Mouse (Mus musculus) bone marrow, adult 2 months (tissue): ENCODE data around the gene Fgfr2. TPM values are rescaled to one million over a fixed set of nuclear protein-coding genes. Genes with fewer than 3 reads are reported as not detected.

Experiments
- H3K27ac ChIP-seq: fragments of 200-500 bp; 2 replicates; pipeline ENCODE4 v1.5.1; 2012; ENCODE audit warnings: low read depth, mild to moderate bottlenecking, control low read depth, inconsistent platforms, low read length; ENCODE audit not compliant: control insufficient read depth, poor library complexity, insufficient read depth
- H3K4me1 ChIP-seq: fragments of 200-500 bp; 2 replicates; pipeline ENCODE4 v1.6.1; 2011; ENCODE audit warnings: low read length; ENCODE audit not compliant: control insufficient read depth, insufficient read depth
- H3K4me3 ChIP-seq: fragments of 200-500 bp; replicated peaks from 2 replicates; pipeline ENCODE3; 2011; ENCODE audit warnings: mild to moderate bottlenecking, low read depth, low read length, control low read depth; ENCODE audit not compliant: control insufficient read depth
- CTCF ChIP-seq: fragments of 200-500 bp; IDR thresholded peaks from 2 replicates; pipeline ENCODE4 v1.5.1; 2011; ENCODE audit warnings: low read length, control low read depth; ENCODE audit not compliant: control insufficient read depth, insufficient read depth
- POLR2A ChIP-seq: fragments of 200-500 bp; IDR thresholded peaks from 2 replicates; pipeline ENCODE4 v1.6.1; 2011; ENCODE audit warnings: low read depth, mild to moderate bottlenecking, control low read depth, low read length, borderline replicate concordance; ENCODE audit not compliant: control insufficient read depth
- WGBS: fragments of 180-500 bp; shearing (Covaris S2); methylation state at CpG from one replicate; pipeline ENCODE4 v1.1.7; 2018; 5-methylcytosine and 5-hydroxymethylcytosine counted together
- polyA plus RNA-seq: library from polyadenylated mRNA; stranded (reverse); fragments of >200 nt; gene quantifications from 2 replicates; pipeline ENCODE4 v1.2.4, GENCODE M21; 2011; ENCODE audit warnings: low replicate concordance; ENCODE audit not compliant: missing spikeins, insufficient read depth, insufficient read length

The Fgfr2 gene
- polyA plus RNA-seq, 1 experiment, result 8.2 TPM

DNA sequence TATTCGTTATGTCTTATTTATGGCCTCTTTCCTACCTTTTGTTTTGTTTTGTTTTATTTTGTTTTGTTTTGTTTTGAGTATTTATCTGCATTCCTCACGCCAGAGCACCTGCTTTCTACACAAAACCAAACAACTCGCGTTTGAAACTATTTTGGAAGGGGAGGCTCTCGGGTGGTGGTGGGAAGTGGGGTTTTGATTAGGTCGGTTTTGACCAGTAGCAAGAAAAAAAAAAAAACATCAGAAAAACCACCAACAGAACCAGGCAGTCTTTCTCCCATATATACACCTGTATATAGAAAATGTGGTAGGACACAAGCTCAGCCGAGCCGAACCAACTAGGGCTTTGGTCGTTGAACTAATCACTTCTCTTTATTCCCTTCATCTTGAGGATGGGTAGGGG is 1567.0 kb downstream of the Fgfr2 start:
- Histone ChIP-seq H3K4me1 (no peaks in the 10 kb centered on the region), H3K4me3 (no peak overlapping the region), H3K27ac (no peak overlapping the region)
- 3% methylated on average over 9 of the region's 9 CpGs for WGBS
- TF ChIP-seq POLR2A (no peak), CTCF (no peak)

DNA sequence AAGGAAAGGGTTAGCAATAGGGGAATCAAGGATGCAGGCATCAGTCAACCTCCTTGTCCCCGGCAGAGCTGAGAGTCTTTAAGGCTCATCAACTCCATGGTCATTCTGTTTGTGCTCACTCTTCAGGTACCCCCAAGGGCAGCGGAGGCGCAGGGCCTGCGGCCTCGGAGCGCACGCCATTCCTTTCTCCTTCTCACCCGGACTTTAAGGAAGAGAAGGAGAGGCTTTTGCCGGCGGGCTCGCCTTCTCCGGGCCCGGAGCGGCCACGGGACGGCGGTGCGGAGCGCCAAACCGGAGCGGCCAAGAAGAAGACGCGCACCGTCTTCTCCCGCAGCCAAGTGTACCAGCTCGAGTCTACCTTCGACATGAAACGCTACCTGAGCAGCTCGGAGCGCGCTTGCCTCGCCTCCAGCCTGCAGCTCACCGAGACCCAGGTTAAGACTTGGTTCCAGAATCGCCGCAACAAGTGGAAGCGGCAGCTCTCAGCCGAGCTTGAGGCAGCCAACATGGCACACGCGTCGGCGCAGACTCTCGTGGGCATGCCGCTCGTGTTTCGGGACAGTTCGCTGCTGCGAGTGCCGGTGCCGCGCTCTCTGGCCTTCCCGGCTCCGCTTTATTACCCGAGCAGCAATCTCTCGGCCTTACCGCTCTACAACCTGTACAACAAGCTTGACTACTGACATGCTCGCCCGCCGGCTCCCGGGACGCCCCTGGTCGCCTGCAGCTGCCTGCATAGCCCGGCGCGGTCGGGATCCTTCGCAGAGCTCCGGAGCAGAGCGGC is 1567.7 kb downstream of the Fgfr2 start:
- TF ChIP-seq CTCF (no peak), POLR2A (no peak)
- Histone ChIP-seq H3K4me1 (no peaks in the 10 kb centered on the region), H3K4me3 (no peak overlapping the region), H3K27ac (no peak overlapping the region)
- 2% methylated on average over 68 of the region's 68 CpGs for WGBS

DNA sequence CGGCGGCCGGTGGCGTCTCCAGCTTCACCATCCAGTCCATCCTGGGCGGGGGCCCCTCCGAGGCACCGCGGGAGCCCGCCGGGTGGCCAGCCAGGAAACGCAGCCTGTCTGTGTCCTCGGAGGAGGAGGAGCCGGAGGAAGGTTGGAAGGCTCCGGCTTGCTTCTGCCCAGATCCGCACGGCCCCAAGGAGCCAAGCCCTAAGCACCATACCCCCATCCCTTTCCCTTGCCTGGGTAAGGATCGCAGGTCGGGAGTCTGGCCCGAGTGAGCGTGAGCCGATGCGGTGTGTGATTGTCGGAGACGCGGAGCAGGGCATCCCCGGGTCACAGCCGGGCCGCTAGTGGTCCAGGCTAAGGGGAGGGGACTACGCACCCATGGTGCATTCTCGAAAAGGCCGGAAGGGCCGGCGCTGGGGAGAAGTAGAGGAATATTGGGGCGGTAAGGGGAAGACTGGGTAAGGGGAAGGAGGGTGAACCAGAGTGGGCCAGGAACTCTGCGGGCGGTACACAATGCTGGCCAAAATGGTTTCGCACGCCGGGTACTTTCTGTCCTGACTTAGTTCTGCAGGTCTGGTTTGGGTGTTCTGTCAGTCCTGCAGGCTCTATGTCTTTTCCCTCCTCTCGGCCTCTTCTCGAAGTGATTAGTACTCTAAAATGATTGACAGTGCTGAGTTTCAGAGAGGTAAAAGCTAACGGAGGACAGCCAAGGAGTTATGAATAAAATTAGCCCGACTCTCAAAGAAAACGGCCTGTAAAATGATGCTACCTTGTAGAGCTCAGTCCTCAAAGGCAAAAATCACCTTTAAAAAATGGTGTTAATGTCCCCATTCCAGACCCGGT is 1568.6 kb downstream of the Fgfr2 start:
- H3K4me3 ChIP-seq, result peak overlapping the region; percentile 13
- WGBS, result 2% methylated on average over 45 of the region's 45 CpGs
- TF ChIP-seq CTCF (no peak), POLR2A (no peak)
- H3K4me1 ChIP-seq, result no peaks in the 10 kb centered on the region
- no peak overlapping the region for H3K27ac ChIP-seq

DNA sequence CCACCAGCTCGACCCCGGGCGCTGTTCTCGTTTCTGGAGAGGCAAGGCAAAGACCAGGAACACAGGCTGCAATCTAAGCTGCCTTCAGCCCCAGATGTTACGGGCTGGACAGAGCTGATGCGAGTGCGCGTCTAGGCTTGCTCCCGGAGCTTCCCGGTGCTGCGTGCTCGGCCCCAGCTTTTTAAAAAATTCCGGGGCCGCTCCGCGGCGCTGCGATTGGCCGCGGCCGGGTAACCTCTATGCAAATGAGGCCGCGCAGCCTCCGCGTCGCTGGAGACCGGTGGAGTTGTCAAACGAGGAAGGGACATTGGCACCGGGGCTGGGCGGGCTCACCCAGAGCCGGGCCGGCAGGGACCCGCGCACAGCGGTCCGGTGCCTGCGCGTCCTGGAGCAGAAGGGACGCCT is 1569.4 kb downstream of the Fgfr2 start:
- Histone ChIP-seq H3K27ac (no peak overlapping the region), H3K4me3 (no peak overlapping the region), H3K4me1 (no peaks in the 10 kb centered on the region)
- TF ChIP-seq CTCF (no peak), POLR2A (no peak)
- under 1% methylated on average over 38 of the region's 39 CpGs for WGBS

DNA sequence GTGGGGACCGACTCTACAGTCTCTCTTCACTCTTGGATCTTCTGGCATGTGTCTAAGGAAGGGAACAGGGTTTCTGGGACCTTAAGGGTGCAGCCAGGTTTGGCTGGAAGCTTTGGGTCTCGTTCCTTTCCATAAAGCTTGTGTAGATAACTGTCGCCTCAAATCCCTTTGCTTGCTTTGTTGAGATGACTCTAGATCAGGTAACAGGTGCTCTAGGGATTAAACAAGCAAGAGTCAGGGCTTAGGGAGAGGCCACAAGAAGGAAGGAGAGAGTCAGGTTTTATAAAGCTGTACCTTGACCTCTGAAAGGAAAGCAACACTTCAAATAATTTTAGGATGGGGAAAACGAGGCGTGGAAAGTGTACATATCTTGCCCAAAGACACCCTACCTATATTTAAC is 1570.4 kb downstream of the Fgfr2 start:
- TF ChIP-seq POLR2A (no peak), CTCF (no peak)
- H3K27ac ChIP-seq, result no peak overlapping the region
- no peaks in the 10 kb centered on the region for H3K4me1 ChIP-seq
- H3K4me3 ChIP-seq, result no peak overlapping the region
- WGBS, result 9% methylated on average over 5 of the region's 5 CpGs

DNA sequence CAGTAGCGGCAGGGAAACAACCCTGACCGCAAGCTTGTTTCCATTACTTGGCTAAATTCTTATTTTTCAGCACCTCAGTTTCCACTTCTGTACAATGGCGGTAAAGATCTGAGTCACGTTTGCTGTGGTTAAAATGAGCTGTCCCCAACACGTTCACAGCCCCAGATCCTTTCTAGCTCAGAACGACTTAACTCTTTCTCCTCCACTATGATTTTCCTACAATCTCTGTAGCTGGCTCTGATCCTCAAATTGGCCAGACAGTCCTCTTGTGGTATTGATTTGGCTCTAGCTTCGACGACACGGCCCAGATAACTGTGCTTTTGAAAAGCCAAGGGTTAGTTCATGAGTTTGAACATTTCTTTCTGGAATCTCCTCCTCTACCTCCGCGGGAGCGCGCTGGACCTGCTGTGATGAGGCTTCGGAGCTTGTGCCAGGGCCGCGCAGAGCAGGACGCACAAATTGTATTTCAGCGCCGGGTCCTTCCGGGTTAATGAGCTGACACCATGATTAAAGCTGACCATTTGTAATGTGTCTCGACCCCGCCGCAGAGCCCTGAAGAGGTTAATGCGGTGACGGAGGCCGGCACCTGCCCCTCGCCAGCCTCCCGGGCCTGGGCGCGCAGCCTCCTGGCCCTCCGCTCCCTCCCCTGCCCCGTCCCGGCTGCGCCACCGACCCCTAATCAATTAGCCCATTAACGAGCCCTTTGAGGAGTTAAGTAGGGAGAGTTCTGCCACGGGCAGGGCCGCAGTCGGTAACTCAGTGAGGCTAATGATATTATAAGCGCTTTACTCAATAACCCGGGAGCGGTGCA is 1571.0 kb downstream of the Fgfr2 start:
- H3K4me1 ChIP-seq, result no peaks in the 10 kb centered on the region
- WGBS, result 5% methylated on average over 42 of the region's 42 CpGs
- H3K4me3 ChIP-seq, result no peak overlapping the region
- TF ChIP-seq POLR2A, result no peak
- no peak for TF ChIP-seq CTCF
- no peak overlapping the region for H3K27ac ChIP-seq

DNA sequence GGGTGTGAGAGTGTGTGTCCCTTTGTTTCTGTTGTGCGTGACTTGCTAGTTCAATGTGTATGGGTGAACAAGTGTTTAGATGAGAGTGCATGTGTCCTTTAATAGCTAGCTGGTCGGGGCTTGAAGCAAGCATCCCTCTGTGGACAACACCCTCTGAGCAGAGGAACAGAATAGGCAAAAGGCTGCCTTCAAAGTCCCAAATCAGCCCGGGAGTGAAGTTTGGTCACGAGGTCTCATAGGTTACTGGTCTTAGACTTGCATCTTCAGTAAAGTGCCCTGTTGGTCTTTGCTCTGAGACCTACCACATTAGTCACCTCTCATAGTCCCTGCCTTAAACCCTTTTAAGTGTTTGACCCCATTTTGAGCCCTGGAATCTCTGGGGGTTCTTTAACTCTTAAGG is 1571.7 kb downstream of the Fgfr2 start:
- H3K4me3 ChIP-seq, result no peak overlapping the region
- WGBS, result 6% methylated on average over 4 of the region's 4 CpGs
- no peaks in the 10 kb centered on the region for H3K4me1 ChIP-seq
- TF ChIP-seq POLR2A, result no peak
- no peak for TF ChIP-seq CTCF
- no peak overlapping the region for H3K27ac ChIP-seq

DNA sequence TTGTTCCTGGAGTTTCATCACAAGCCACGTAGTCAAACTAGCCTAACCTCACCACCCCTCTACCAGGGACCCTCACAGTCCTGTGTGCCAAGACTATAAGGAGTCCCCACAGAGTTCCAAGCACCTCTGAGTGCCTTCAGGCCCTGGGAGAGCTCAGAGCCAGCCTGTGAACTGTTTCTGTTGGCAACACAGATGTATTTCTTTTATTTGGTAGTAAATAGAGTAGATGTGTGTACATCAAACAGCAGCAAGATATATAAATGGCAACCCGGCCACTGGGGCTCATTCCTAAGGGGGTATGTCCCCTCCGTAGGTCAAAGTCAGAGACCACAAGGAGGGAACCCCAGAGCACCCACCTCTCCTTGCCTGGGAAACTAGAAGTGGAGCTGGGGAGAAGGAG is 1574.7 kb downstream of the Fgfr2 start, which contains the start of gene Hmx2:
Hmx2 (plus strand) TSS at position 301 of the 400 bp plus-strand sequence.
- TF ChIP-seq CTCF (no peak), POLR2A (no peak)

DNA sequence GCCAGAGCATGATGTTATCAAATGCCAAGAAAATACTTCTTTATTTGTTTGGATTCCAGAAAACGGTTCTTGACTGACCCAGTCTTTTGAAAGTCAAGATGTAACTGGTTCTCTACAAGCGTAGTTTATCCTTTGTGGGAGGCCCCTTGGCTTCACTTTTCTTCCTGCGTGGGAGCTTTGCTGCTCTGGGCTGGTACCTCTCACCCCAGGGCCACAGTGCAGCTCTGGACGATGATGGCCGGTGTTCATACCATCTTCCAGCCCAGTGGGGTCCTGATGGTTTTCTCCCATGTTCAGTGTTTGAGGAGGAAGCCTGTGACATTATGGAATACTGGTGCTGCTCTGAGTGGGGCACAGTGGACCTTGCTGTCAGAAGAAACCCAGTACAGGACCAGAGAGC is 1575.7 kb downstream of the Fgfr2 start:
- TF ChIP-seq POLR2A, result no peak
- no peak for TF ChIP-seq CTCF
- Histone ChIP-seq H3K27ac (no peak overlapping the region), H3K4me3 (no peak overlapping the region), H3K4me1 (no peaks in the 10 kb centered on the region)
- 8% methylated on average over 5 of the region's 5 CpGs for WGBS

More for the DNA sequence above, 1574.7 kb downstream of the Fgfr2 start, which contains the start of gene Hmx2:
- no peak within 1 kb of the TSS for H3K27ac ChIP-seq
- no peaks in the 10 kb centered on the region for H3K4me1 ChIP-seq
- no peak within 1 kb of the TSS for H3K4me3 ChIP-seq
- WGBS, result 9% methylated on average over 3 of the region's 3 CpGs
